Mouse (Mus musculus) ZHBTc4 (cell line): ENCODE results near the gene Rapgef5.

Experiments
- DNase-seq: peaks from one replicate; pipeline ENCODE4 v3.0.0-alpha.2; 2011; ENCODE audit warnings: low read depth, low spot score

Rapgef5 gene

DNA sequence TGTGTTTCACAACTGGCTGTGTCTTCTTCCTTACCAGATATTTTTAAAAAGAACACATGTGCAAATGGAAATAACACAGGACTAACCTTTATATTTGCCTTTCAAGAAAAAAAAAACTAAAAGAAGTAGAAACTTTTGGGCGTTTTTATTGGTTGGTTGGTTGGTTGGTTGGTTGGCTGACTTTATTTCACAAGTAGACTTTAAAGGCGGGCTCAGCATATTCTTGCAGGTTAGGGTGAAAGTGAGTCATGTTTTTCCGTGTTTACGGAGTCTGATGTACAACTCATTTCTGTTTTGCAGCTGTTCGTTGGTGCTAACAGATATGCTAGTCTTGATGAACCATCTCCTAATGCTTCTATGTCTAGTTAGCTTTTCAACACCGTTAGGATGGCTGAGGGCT lies 196.2 kb downstream of the Rapgef5 start:
- DNase-seq: no peak

DNA sequence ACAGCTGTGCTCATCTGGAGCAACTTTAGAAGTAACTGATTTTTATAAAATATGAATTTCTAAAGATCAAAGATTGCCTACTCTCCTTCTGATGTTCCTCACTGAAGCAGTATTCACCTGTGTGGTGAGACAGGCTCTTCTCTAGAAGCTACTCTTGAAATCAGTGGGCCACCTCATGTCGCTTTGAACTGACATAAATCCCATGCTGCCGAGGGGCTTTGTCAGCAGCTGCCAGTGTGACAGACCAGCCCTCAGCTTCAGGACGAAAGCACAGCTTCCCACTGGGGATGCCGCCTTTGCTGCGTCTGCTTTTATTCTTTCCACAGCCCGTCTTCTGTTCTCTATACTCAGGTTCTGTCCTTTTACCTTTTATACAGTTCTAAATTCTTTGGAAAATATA lies 197.3 kb downstream of the Rapgef5 start:
- no peak for DNase-seq

DNA sequence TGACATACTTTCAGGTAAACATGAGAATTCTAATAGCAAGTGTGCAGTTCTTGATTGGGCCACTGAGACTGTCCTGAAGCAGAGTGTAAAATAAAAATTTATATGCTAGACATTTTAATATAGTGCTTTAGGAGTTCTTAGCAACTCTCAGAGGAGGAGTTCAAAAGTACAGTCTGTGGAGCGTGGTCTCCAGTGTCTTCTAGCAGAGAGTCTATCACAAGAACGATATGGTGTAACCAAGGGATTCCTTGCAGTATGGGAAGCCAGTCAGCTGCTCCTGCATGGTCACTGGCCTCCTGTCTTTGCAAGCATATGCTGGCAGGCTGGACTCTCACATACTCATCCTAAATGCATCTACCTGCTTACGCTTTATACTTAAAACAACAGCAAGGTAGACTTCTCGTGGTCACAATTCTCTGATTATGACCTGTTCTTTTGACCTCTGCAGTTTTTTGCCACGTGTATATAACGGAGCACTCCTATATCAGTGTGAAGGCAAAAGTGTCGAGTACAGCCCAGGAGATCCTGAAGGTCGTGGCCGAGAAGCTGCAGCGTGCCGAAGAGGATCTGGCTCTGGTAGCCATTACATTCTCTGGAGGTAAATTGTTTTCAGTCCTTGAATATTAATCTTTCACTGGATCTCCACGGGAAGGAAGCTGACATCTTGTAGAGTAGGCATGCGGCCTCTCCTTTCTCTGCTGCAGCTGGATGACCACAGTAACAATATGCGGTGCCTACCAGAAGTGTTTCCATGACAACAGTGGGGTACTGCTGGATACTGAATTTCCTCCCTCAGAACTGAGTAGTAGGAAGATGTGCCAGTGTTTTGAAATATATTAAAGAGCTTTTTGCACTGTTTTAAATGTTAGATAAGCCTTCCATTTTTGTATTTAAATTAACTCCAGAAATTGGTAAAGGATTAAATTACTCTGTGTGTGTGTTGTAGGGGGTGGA lies 204.8 kb downstream of the Rapgef5 start:
- no peak for DNase-seq

DNA sequence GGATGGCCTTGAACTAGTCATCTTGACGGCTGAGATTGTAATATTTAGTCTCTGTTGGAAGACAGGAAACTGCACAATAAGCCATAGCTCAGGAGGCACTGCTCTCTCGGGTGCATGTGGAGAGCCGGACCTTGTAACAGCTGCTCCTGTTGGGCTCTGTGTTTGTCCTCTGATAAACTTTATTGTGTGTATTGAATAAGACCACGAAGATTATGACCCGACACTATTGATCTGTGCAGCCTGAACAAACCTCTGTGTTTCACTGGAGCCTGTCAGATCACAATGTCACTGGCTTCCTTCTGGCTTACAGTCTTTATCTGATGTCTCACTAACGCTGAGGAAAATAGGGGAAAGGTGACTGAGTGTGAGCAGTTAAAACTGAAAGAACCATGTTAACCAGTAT lies 205.5 kb downstream of the Rapgef5 start:
- DNase-seq: no peak

DNA sequence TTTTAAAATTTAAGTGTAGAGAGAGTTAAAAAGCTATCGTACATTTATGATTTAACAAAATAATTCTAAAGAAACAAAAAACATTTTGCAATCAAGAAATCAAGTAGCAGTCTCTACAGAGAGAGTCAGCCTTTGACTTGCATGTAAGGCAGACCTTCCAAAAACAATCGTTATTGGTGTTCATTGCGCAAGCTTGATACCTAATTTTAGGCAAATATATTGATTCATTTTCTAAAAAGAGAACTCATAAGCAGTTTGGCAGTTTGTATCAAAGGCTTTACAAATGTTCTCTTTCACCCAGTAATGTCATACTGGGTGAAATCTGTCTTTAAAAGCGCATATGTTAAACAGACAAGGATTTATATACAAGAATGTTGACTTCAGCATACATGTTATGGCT lies 208.7 kb downstream of the Rapgef5 start:
- DNase-seq: no peak

DNA sequence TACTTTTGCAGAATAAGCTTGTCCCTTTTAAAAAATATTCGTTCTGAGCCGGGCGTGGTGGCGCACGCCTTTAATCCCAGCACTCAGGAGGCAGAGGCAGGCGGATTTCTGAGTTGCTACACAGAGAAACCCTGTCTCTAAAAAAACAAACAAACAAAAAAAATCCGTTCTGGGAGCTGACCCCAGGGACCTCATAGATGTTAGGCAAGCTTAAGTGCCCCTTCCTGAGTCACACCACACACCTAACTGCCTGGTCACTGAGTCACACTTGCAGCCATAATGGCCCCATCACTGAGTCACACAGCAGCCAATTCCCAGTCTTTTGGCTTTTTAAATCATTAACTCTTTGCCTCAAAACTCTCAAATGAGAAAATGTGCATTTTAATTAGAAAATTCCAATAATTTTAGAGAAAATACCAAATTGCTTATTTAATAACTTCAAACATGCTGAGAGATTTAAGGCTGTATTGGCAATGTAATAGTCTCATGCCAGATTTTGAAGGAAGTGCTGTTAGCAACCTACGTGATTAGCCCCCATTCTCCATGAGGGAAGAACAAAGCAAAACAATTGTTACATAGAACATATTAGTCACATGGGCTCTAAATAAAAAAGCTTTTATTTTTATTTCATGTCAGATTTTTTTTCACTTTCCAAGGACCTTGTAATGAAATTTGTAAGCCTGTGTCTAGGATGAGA lies 211.3 kb downstream of the Rapgef5 start:
- no peak for DNase-seq

DNA sequence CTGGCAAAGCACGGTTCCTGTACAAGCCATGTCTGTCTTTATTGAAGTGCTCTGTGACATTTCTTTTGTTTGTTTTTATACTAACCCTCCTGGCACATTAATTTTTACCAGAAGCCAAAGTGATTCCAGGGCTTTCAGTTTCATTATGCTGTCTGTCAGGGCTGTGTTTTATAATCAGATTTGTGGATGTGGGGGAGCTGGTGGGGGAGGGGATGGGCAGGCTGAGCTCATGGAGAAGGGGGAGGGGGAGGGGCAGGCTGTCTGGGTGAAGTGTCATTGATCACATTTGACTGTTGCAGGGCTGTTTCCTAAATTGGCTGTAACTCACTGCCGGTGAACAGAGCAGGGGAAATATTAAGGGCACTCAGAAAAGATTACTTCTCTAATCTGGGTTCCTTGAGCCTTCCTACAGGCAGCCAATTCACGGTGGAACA lies 211.9 kb downstream of the Rapgef5 start:
- DNase-seq: no peak

DNA sequence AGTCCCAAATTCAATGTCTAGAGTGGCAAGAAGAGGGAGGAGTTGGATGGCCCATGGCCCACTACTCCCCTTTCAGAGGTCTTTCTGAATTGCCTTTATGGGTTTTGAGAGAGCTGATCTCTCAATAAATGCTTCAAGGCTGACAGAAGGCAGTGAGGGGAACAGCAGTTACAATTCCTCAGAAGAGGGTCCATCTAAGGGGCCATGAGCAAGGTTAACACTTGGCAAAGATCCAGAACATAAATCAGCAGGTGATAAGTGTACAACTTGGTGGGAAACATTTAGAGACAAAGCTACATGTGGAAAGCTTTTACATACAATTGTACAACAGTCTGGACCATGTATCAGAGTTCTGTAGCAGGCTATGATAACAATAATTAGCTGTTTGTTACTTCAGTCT lies 217.3 kb downstream of the Rapgef5 start:
- DNase-seq: no peak

DNA sequence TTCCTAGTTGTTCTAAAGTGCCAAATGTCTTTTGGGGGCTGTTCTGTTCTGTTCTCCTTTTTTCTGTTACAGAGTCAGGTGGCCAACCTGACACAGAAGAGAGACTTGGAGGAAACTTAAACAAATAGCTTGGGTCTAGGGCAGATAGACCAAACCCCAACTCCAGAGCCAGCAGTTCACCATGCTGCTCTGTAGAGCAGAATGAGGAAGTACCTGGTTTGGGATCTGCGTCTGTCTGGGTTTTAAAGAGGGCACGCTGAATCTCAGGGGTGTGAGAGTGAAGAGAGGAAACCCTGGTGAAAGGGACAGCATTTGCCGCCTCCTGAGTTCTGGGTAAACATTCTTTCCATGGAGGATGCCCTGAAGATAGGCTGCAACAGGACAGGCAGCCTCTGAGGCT lies 219.9 kb downstream of the Rapgef5 start:
- no peak for DNase-seq

DNA sequence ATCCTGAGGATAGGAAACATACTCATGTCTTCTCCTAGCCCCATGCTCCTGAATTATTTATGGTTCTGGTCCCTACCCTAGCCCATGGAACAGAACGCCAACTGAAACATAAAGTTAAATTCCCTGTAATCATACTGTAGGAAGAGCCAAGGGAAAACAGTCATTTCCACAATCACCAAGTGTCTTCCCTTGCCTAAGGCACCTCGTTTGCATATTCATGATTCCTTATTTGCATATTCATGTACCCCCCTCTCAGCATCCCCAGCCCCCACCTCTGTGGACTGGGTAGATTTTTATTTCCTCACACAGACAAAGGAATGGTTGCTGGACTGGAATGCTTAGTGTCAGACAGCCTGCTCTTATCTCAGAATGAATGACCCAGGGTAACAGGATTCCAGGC lies 220.6 kb downstream of the Rapgef5 start:
- peak; percentile 58 for DNase-seq

DNA sequence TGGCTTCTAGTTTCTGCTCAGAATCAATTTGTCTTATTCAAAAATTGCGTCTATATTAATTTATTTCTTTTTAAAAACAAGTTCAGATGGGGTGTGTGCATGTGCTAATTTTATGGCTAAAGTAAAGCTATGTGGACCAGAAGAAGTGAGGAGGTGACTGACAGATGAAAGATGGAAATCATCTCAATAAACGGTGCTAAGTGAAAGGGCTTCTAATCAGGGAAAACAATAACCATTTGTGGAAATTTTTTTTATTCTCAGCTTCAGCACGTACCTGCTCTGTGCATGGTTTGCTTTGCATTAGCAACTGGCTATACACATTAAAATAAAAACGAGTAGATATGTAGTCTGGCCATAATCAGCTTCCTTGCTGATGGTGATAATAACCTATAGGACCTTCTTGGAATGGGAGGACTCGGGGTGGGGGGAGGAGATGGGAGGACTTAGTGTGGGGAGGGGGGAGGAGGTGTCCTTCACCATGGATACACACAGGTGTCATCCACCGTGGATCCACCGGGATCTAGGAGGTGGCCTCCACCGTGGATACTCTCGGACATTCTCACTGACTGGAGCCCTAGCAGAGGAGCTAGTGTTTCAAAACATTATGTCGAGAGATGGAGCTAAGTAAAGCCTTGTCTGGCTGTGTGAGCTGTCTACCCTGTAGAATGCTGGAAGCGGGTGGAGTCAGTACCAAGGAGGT lies 221.2 kb downstream of the Rapgef5 start:
- no peak for DNase-seq

DNA sequence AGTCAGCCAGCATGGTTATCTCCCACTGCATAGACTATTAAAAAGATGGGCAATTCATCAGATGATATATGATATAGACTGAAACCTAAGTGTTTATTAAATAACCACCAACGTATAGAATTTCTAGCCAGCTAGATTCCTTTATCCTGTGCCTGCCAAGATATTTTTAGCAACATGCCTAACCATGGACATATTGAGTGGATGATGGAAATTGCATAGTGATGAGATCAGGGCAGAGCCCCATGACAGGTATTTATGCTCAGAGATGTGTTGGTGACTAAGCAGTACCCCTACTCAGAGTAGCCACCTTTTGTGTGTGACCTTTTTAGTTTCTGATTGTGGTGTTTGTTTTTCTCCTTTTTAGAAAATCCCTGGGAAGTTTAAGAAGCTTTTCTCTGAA lies 226.2 kb downstream of the Rapgef5 start:
- no peak for DNase-seq

DNA sequence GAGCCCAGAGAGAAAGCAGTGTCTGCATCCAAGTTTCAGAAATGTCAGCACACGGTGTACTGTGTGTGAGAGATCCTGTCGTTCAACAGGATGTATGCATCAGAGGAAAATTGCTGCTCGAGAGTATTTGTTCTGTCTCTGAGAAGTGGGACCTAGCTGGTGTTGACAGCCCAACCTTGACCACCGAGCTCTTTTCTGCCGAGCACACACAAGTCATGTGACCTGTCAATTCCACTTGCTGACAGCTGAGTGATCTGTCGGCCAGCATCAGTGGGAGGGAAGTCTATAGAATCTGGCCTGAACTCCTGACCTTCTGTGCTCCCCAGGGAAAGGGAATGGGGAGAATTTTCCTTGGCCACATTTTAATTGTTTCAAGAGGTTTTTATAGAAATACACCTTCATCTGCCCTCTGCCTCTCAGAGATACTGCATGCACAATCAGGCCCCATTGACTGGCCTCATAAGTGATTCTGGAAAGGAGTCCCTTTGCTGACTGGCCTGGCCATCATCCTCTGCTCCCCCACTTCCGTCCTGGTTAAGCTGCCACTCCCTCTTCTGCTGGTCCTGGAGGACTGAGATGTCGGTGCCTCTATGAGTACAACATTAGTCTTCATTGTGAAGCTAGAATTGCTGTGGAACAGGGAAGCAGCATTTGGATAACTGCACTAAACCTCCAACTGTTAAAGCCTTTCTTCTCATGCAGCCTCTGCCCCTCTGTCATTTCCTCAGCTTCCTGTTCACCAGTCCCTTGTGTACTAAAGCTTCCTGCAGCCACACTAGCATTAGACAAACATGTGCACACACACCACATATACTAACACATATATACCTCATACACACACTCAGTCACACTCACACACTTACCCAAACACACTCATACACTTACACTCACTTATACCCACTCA lies 228.6 kb downstream of the Rapgef5 start:
- DNase-seq: no peak

DNA sequence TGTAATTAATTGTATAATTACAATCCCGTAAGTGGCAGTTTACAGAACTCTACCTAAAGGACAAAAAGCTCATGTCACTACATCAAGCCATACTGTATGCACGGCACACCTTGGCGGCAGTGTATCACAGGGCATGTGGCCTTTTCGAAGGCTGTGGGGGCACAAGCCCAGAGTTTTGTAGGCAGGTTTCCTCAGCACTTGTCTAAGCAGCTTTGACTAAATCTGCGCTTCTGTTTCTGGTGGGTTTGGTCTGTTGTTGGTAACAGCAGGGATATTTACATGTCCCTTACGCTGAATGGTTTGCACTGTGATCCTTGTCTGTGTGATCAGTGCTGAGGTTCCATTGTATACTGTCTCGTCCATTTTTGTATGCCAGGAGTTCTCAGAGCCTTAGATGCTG lies 230.3 kb downstream of the Rapgef5 start:
- DNase-seq: no peak

DNA sequence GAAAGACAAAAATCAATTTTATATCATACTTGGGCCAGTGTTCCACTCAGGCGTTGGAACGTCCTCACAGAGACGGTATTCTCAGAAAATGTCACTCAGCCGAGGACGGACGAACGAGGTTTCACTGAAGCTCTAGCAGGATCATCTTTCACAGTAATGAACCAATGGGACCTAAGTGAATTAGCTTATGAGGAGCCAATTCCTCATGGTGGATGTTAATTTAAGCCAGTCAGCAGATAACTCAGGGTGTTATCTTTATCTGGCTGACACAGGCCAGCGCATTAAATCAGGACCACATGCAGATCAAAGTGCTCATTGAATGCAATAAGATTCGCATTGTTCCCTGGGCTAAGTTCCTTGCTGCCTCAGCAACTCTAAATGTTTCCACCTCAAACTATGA lies 234.8 kb downstream of the Rapgef5 start:
- DNase-seq: no peak

DNA sequence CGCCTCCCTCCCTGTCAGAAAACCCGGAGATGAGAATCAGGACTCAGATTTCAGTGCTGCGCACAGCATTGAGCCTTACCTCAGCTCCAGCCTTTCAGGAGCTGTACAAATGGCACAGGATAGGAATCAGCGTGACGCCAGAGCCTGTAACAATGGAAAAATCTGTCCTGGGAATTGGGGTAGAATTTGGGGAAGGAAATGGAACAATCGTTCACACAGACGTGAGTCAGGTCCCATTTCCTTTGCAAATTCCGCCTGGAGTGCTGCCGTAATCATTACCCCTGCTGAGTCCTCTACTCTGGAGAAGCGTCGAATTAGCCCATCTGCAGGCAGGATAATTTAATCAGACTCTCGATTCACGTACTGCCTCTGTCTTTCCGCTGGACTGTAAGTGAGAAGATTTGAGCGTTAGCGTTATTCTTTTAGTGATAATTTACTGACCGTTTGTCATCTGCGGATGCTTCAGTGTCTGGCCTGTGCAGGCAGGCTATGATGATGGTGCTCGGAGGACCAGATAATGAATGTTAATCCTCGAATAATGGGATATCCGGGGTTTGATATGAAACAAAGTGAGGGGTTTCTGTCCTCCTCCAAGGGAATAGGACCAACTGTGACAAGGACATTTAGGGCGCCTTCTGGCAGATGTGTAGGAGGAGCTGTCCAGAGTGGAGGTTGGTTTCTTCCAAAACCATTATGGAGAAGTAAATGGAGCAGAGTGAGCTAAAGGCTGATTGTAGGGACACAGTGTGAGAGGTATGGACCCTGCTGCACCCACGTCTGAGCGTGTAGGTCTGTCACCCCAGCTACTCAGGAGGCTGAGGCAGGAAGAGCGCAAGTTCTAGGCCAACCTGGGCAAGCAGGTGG lies 235.5 kb downstream of the Rapgef5 start:
- peak; percentile 82 for DNase-seq

DNA sequence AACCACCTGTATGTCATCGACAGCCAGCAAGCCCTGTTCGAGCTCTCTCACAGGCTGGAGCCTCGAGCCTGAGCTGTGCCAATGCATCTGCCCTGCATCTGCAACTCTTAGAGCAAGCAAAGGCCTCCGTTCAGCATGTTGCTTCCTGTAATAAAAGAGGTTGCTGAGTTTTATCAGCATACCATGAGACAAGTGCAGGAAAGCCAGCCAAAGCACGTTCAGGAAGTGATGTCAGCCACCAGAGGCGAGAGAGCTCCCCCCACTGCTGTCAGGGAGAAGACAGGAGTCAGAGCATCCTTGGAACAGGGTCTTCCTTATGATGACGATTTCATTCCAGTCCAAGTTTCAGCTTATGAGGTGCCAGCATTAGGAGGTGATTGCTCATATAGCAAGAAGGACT lies 239.7 kb downstream of the Rapgef5 start:
- no peak for DNase-seq

DNA sequence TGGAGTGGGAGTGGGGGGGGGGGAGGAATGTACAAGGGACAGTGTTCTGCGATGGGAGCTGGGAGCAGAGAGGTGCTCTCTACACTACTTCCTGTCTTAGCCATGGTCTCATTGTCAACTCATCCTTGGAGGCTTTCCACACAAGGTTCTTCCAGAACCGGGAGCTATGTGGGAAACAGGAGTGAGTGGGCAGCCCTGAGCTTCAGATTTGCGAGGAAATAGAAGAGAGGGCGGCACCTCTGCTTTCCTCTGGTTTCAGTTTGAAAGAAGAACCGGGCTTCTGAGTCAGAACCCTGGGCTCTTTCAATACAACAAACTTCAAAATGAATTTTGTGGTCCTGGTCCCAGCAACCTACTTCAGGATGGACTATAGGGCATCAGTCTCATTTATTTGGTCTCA lies 244.1 kb downstream of the Rapgef5 start:
- no peak for DNase-seq

DNA sequence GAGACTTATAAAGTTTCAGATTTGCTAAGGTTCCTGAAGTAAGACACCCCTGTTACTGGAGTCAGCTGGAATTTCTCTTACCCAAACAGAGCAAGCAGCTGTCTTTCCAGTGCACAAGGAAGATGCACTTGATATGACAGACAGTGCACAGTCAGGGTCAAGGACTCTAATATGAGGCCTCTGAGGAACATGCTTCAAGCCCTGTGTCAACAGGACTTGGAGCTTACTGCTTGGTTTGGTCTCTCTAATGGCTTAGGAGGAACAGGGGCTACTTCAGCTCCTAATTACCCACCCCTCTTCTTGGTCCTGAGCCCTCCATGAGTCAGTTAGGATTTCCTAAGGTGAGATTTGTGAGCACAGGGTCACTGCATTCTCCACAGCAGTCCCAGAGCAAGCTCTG lies 244.6 kb downstream of the Rapgef5 start:
- no peak for DNase-seq

DNA sequence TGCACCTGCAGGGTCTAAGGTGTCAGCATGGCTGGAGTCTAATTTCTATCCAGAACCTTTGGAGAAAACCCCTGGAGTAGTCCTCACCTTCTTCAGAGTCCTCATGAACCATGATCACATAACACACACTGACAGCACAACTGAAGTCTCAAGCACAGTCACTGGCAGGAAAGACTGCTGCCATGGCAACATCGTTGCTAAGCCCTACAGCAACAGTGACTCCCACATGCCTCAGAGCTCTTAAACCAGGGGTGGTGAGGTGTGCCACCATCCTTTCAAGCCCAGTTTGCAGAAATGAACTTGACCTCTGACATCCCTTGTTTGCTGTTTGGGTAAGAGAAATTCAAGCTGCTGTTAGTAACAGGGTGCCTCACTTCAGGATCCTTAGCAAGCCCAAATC lies 245.4 kb downstream of the Rapgef5 start:
- DNase-seq: no peak
